In the genomic region with DNA sequence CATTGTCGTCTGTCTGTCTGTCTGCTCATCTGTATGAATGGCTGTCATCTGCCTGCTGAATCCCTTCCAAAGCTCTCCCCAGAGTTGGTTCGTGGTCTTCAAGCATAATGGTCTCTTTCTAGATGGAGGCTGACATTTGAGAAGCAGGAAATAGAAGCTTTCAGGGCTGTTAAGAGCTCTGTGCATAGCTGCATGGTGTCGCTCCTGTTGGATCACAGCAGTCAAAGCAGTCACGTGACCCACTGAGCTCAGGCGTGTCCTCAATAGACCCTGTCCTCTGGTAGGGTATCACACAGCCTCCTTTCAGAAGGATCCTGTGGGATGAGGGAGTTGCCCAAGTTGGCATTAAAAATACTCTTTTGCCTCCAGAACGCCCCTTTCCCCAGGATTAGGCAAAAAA, we compare ENCODE assay signal across 10 mouse cellular contexts.
DNase-seq lines count a peak whose midpoint lies in the region; ATAC-seq and TF ChIP-seq lines count a peak whose summit lies in the region.
"Had no signal": no experiment of that assay in that cellular context is flagged by ENCODE, and none has a peak within 500 bp of the region (broad histone marks: within the 10 kb centered on the region; RNA-seq: fewer than 3 reads in every experiment).

No protein-coding gene starts in this region.

- H3K4me1 ChIP-seq in limb, embryonic 12.5 days (replicated peaks): peaks cover 63% of the 10 kb centered on the region

- ATAC-seq in limb, embryonic 12.5 days (ENCODE audit: insufficient number of reproducible peaks, insufficient read depth, low FRiP score, low TSS enrichment, low read depth): peak; percentile 88

- H3K4me3 ChIP-seq in gastrocnemius, adult 2 months: peak overlapping the region; percentile 26
- no peak overlapping the region for H3K4me3 ChIP-seq in limb, embryonic 12.5 days (replicated peaks)
- H3K4me3 ChIP-seq: stomach, embryonic 15.5 days had no signal

- H3K4me2 ChIP-seq in limb, embryonic 12.5 days: peak overlapping the region; percentile 31
- H3K4me2 ChIP-seq: stomach, embryonic 15.5 days had no signal

- 0 out of 2 replicates have a peak, but pooled peaks cover 2% of the 10 kb centered on the region for H3K27me3 ChIP-seq in limb, embryonic 12.5 days
- H3K27me3 ChIP-seq: stomach, embryonic 15.5 days had no signal

- no peaks in the 10 kb centered on the region for H3K36me3 ChIP-seq in limb, embryonic 12.5 days
- H3K36me3 ChIP-seq: stomach, embryonic 15.5 days had no signal

- H3K9ac ChIP-seq in limb, embryonic 12.5 days (replicated peaks): no peak overlapping the region
- H3K9ac ChIP-seq: stomach, embryonic 15.5 days had no signal

- H3K9me3 ChIP-seq in limb, embryonic 12.5 days: no peaks in the 10 kb centered on the region
- H3K9me3 ChIP-seq: stomach, embryonic 15.5 days had no signal

- H3K27ac ChIP-seq in gastrocnemius, adult 2 months: no peak overlapping the region
- H3K27ac ChIP-seq in limb, embryonic 12.5 days: peak overlapping the region; percentile 74
- H3K27ac ChIP-seq: stomach, embryonic 15.5 days had no signal

- WGBS in limb, embryonic 12.5 days: 19% methylated on average over 6 of the region's 6 CpGs

- no peak for TF ChIP-seq CTCF in gastrocnemius, adult 2 months (IDR thresholded peaks at IDR 0.05)

- intact Hi-C loops in gastrocnemius, adult 2 months (cut with DNase I): no loop called here

- DNase-seq in gastrocnemius, adult 2 months: no peak
- DNase-seq in gastrocnemius, adult 8-10 months (ENCODE audit: low spot score in 2 of 2): no peak
- DNase-seq in right cerebral cortex, postnatal 10 days (ENCODE audit: low spot score in 2 of 2): peak; percentile 70 to 89
- DNase-seq in right cerebral cortex, postnatal 4 days: no peak
- peak; percentile 14 to 24 for DNase-seq in right cerebral cortex, postnatal 36 days (ENCODE audit: low spot score in 2 of 2)
- DNase-seq in adrenal gland, postnatal 14 days: no peak
- DNase-seq in cerebellum, adult 9-11 months: no peak
- DNase-seq: adrenal gland, adult 8-10 months had no signal

Comparison
In these comparisons a context has a peak if more than half of its experiments do, and no peak if none do; other contexts are left out.
1. DNase-seq: peak in right cerebral cortex, postnatal 10 days (2 of 2) and right cerebral cortex, postnatal 36 days (2 of 2); none in gastrocnemius, adult 2 months (single experiment), gastrocnemius, adult 8-10 months (0 of 2), right cerebral cortex, postnatal 4 days (single experiment), adrenal gland, postnatal 14 days (single experiment) and cerebellum, adult 9-11 months (single experiment).